Mouse (Mus musculus) embryo, embryonic 11.5 days (tissue): ENCODE results near the gene Mboat2.
A peak's percentile ranks its signal among the peaks of the same experiment; 100 is the strongest.

Experiments used
- DNase-seq: peaks from one replicate; pipeline ENCODE4 v3.0.0-alpha.2; 2012; ENCODE audit warnings: low read depth, low spot score

The Mboat2 gene

GRCm38 (mm10) chr12:24830766-24831152 lies at the start of gene Mboat2:
TSS of gene Mboat2 (plus strand) at chr12:24830879.
- no peak for DNase-seq

- DNase-seq, result no peak
Measured at GRCm38 (mm10) chr12:24783735-24784134, 46.9 kb upstream of the Mboat2 start.

- no peak for DNase-seq
Measured at GRCm38 (mm10) chr12:24785882-24786281, 44.8 kb upstream of the Mboat2 start.

GRCm38 (mm10) chr12:24786316-24786715 lies 44.4 kb upstream of the Mboat2 start:
- DNase-seq, result no peak

- no peak for DNase-seq
Measured at GRCm38 (mm10) chr12:24789659-24790058, 41.0 kb upstream of the Mboat2 start.

- no peak for DNase-seq
Measured at GRCm38 (mm10) chr12:24811230-24811629, 19.4 kb upstream of the Mboat2 start.

GRCm38 (mm10) chr12:24811906-24812305 lies 18.8 kb upstream of the Mboat2 start:
- no peak for DNase-seq

- DNase-seq, result no peak
Measured at GRCm38 (mm10) chr12:24822831-24823230, 7.8 kb upstream of the Mboat2 start.

GRCm38 (mm10) chr12:24823636-24824354 lies 6.9 kb upstream of the Mboat2 start:
- no peak for DNase-seq

GRCm38 (mm10) chr12:24830086-24830485 lies 593 bp upstream of the Mboat2 start:
- no peak for DNase-seq

GRCm38 (mm10) chr12:24831153-24831963 lies 679 bp downstream of the Mboat2 start:
- peak; percentile 96 for DNase-seq

- no peak for DNase-seq
Measured at GRCm38 (mm10) chr12:24831964-24832427, 1.3 kb downstream of the Mboat2 start.

GRCm38 (mm10) chr12:24832438-24832837 lies 1.8 kb downstream of the Mboat2 start:
- DNase-seq, result no peak

- DNase-seq, result no peak
Measured at GRCm38 (mm10) chr12:24837947-24838346, 7.3 kb downstream of the Mboat2 start.

GRCm38 (mm10) chr12:24841115-24841879 lies 10.6 kb downstream of the Mboat2 start:
- DNase-seq, result peak; percentile 46

GRCm38 (mm10) chr12:24842299-24842910 lies 11.7 kb downstream of the Mboat2 start:
- no peak for DNase-seq

- DNase-seq, result no peak
Measured at GRCm38 (mm10) chr12:24843395-24844072, 12.9 kb downstream of the Mboat2 start.

GRCm38 (mm10) chr12:24845344-24845743 lies 14.7 kb downstream of the Mboat2 start:
- DNase-seq, result no peak

- no peak for DNase-seq
Measured at GRCm38 (mm10) chr12:24848107-24848506, 17.4 kb downstream of the Mboat2 start.

GRCm38 (mm10) chr12:24857354-24857753 lies 26.7 kb downstream of the Mboat2 start:
- no peak for DNase-seq

- no peak for DNase-seq
Measured at GRCm38 (mm10) chr12:24859357-24859756, 28.7 kb downstream of the Mboat2 start.
